Mouse (Mus musculus): ENCODE measurements around the gene Gfpt2.

GRCm38 (mm10) chr11:49863926-49864325 is 69.9 kb downstream of the Gfpt2 start:
- no peak for TF ChIP-seq CTCF (conservative IDR thresholded peaks at IDR 0.05; ENCODE audit: insufficient read depth, insufficient read length, low read depth, low read length)
- no peak for TF ChIP-seq POLR2A (IDR thresholded peaks at IDR 0.05; ENCODE audit: low read depth, low read length)

Data from kidney, adult 2 months (tissue).